Mouse (Mus musculus): ENCODE measurements around the gene Rpp25l.

- TF ChIP-seq CTCF (IDR thresholded peaks at IDR 0.05; ENCODE audit: insufficient read depth, low read length), result no peak
- TF ChIP-seq POLR2A (IDR thresholded peaks at IDR 0.05; ENCODE audit: borderline replicate concordance, extremely low read depth, low read depth, low read length), result no peak
Measured at GRCm38 (mm10) chr4:41671963-41672480, 41.3 kb downstream of the Rpp25l start.
